ENCODE assay signal across 13 mouse cellular contexts in genomic region chr1:186508358-186508757, GRCm38 (mm10).
A peak's percentile ranks its signal among the peaks of the same experiment; 100 is the strongest.
DNase-seq lines count a peak whose midpoint lies in the region; ATAC-seq lines count a peak whose summit lies in the region.
"Had no signal": no experiment of that assay in that cellular context is flagged by ENCODE, and none has a peak within 500 bp of the region (broad histone marks: within the 10 kb centered on the region; RNA-seq: fewer than 3 reads in every experiment).

No protein-coding gene starts in this region.

- no peak overlapping the region for H3K4me3 ChIP-seq in heart, embryonic 11.5 days (ENCODE audit: low read depth, low read length)
- no peak overlapping the region for H3K4me3 ChIP-seq in lung, embryonic 16.5 days (ENCODE audit: low read length)
- H3K4me3 ChIP-seq in stomach, embryonic 16.5 days (replicated peaks; ENCODE audit: low read length) = no peak overlapping the region
- H3K4me3 ChIP-seq: forebrain, embryonic 12.5 days; liver, embryonic 13.5 days; myocyte had no signal

- intact Hi-C loops in heart, postnatal 36 days (cut with DNase I) = no loop called here

- no peaks in the 10 kb centered on the region for H3K4me1 ChIP-seq in heart, embryonic 11.5 days (ENCODE audit: control insufficient read depth, insufficient read depth, low read length)
- peaks cover 5% of the 10 kb centered on the region; the same call in 1 of the 2 replicates for H3K4me1 ChIP-seq in lung, embryonic 16.5 days (replicated peaks; ENCODE audit: control insufficient read depth, insufficient read depth, low read length)
- peaks cover 6% of the 10 kb centered on the region; the same call in 1 of the 2 replicates for H3K4me1 ChIP-seq in stomach, embryonic 16.5 days (ENCODE audit: control insufficient read depth, insufficient read depth, low read length)
- H3K4me1 ChIP-seq: liver, embryonic 13.5 days had no signal

- H3K27me3 ChIP-seq in heart, embryonic 11.5 days (ENCODE audit: control insufficient read depth, insufficient read depth, low read length) = no peaks in the 10 kb centered on the region
- no peaks in the 10 kb centered on the region for H3K27me3 ChIP-seq in lung, embryonic 16.5 days (ENCODE audit: control insufficient read depth, insufficient read depth, low read depth, low read length)
- H3K27me3 ChIP-seq in stomach, embryonic 16.5 days (ENCODE audit: control insufficient read depth, insufficient read depth, low read length) = no peaks in the 10 kb centered on the region
- H3K27me3 ChIP-seq: forebrain, embryonic 12.5 days; liver, embryonic 13.5 days had no signal

- H3K36me3 ChIP-seq in heart, embryonic 11.5 days (ENCODE audit: control insufficient read depth, insufficient read depth, low read length) = no peaks in the 10 kb centered on the region
- H3K36me3 ChIP-seq in lung, embryonic 16.5 days (ENCODE audit: control insufficient read depth, insufficient read depth, low read length) = no peaks in the 10 kb centered on the region
- H3K36me3 ChIP-seq in stomach, embryonic 16.5 days (ENCODE audit: control insufficient read depth, insufficient read depth, low read length) = no peaks in the 10 kb centered on the region
- H3K36me3 ChIP-seq: forebrain, embryonic 12.5 days; liver, embryonic 13.5 days had no signal

- DNase-seq in heart, adult 11 months = peak; percentile 90
- DNase-seq in lung, adult 18-20 months = no peak
- peak; percentile 9 to 19 for DNase-seq in heart, postnatal 36 days
- no peak for DNase-seq in spleen, postnatal 10 days (ENCODE audit: low spot score in 2 of 2)
- DNase-seq: adrenal gland, postnatal 10 days; cerebellum, adult 9-10 months; liver, embryonic 13.5 days had no signal

- no peak overlapping the region for H3K27ac ChIP-seq in heart, embryonic 11.5 days (ENCODE audit: low read depth, low read length)
- peak overlapping the region; percentile 31; the same call in 1 of the 2 replicates for H3K27ac ChIP-seq in lung, embryonic 16.5 days (ENCODE audit: low read length)
- H3K27ac ChIP-seq in stomach, embryonic 16.5 days (ENCODE audit: low read length) = peak overlapping the region; percentile 72
- H3K27ac ChIP-seq: forebrain, embryonic 12.5 days; liver, embryonic 13.5 days had no signal

- no peak overlapping the region for H3K4me2 ChIP-seq in heart, embryonic 11.5 days
- H3K4me2 ChIP-seq in lung, embryonic 16.5 days (ENCODE audit: low read depth, low read length) = no peak overlapping the region
- H3K4me2 ChIP-seq in stomach, embryonic 16.5 days (ENCODE audit: low read depth, low read length) = no peak overlapping the region
- H3K4me2 ChIP-seq: forebrain, embryonic 12.5 days; liver, embryonic 13.5 days had no signal

- no peak for ATAC-seq in heart, embryonic 11.5 days (replicated peaks; ENCODE audit: insufficient number of reproducible peaks, low FRiP score, low TSS enrichment)
- peak; percentile 69 for ATAC-seq in lung, embryonic 16.5 days (ENCODE audit: low read depth)
- no peak for ATAC-seq in stomach, embryonic 16.5 days (ENCODE audit: insufficient read depth, low FRiP score)
- no peak for ATAC-seq in erythroblast, adult 5-6 weeks (replicated peaks; ENCODE audit: low FRiP score, poor library complexity, severe bottlenecking)

- WGBS in heart, embryonic 11.5 days (ENCODE audit: insufficient replicate concordance) = 31% methylated on average over 7 of the region's 7 CpGs
- WGBS in lung, embryonic 16.5 days = 10% methylated on average over 7 of the region's 7 CpGs
- WGBS in stomach, embryonic 16.5 days = 18% methylated on average over 7 of the region's 7 CpGs

- no peaks in the 10 kb centered on the region for H3K9me3 ChIP-seq in heart, embryonic 11.5 days (replicated peaks; ENCODE audit: control insufficient read depth, low read length)
- no peaks in the 10 kb centered on the region for H3K9me3 ChIP-seq in lung, embryonic 16.5 days (ENCODE audit: control insufficient read depth, low read length)
- H3K9me3 ChIP-seq in stomach, embryonic 16.5 days (replicated peaks; ENCODE audit: control insufficient read depth, low read length) = no peaks in the 10 kb centered on the region
- H3K9me3 ChIP-seq: forebrain, embryonic 12.5 days; liver, embryonic 13.5 days had no signal

- H3K9ac ChIP-seq in heart, embryonic 11.5 days (ENCODE audit: low read depth, low read length) = no peak overlapping the region
- H3K9ac ChIP-seq in lung, embryonic 16.5 days (ENCODE audit: low read length) = no peak overlapping the region
- no peak overlapping the region for H3K9ac ChIP-seq in stomach, embryonic 16.5 days (ENCODE audit: low read length)
- H3K9ac ChIP-seq: forebrain, embryonic 12.5 days; liver, embryonic 13.5 days had no signal

Comparison
In these comparisons a context has a peak if more than half of its experiments do, and no peak if none do; other contexts are left out.
1. DNase-seq: peak in heart, adult 11 months (single experiment) and heart, postnatal 36 days (2 of 2); none in lung, adult 18-20 months (0 of 2) and spleen, postnatal 10 days (0 of 2).